Mouse (Mus musculus) embryonic facial prominence, embryonic 13.5 days (tissue): ENCODE measurements at regions not wholly inside any gene's neighbourhood (a gene's known extent, or its start where the extent isn't known, plus 50 kb on each side); places are given as distances from the start of the nearest gene placed in this dataset.
A peak's percentile ranks its signal among the peaks of the same experiment; 100 is the strongest.

Experiments
- ATAC-seq: fragments of 200-750 bp; cut with Nextera tagmentation; 2 replicates; pipeline ENCODE4 v1.8.0; 2017; ENCODE audit warnings: low read depth; ENCODE audit not compliant: insufficient number of reproducible peaks, insufficient read depth, low FRiP score, low TSS enrichment
- H3K27ac ChIP-seq: fragments of 300-500 bp; sonication (generic); 2 replicates; pipeline ENCODE4 v1.5.1; 2015; ENCODE audit warnings: moderate library complexity, mild to moderate bottlenecking, inconsistent platforms
- H3K27me3 ChIP-seq: fragments of 300-500 bp; sonication (generic); 2 replicates; pipeline ENCODE4 v1.6.1; 2015; ENCODE audit warnings: mild to moderate bottlenecking, inconsistent platforms
- H3K36me3 ChIP-seq: fragments of 300-500 bp; sonication (generic); 2 replicates; pipeline ENCODE4 v1.6.1; 2015; ENCODE audit warnings: mild to moderate bottlenecking, inconsistent platforms
- H3K4me1 ChIP-seq: fragments of 300-500 bp; sonication (generic); 2 replicates; pipeline ENCODE4 v1.6.1; 2015; ENCODE audit warnings: inconsistent platforms
- H3K4me2 ChIP-seq: fragments of 300-500 bp; sonication (generic); 2 replicates; pipeline ENCODE4 v1.6.1; 2015; ENCODE audit warnings: moderate library complexity, mild to moderate bottlenecking, inconsistent platforms
- H3K4me3 ChIP-seq: fragments of 300-500 bp; sonication (generic); 2 replicates; pipeline ENCODE4 v1.5.1; 2015; ENCODE audit warnings: mild to moderate bottlenecking, inconsistent platforms
- H3K9ac ChIP-seq: fragments of 300-500 bp; sonication (generic); 2 replicates; pipeline ENCODE4 v1.6.1; 2015; ENCODE audit warnings: mild to moderate bottlenecking, inconsistent platforms
- H3K9me3 ChIP-seq: fragments of 300-500 bp; sonication (generic); 2 replicates; pipeline ENCODE4 v1.6.1; 2016; ENCODE audit warnings: inconsistent platforms
- WGBS: fragments of 180-500 bp; shearing (Covaris S2); methylation state at CpG from one replicate; pipeline ENCODE4 v1.1.7; 2015; ENCODE audit warnings: mixed read lengths; 5-methylcytosine and 5-hydroxymethylcytosine counted together

- Histone ChIP-seq H3K9ac (no peak overlapping the region), H3K27ac (peak overlapping the region; percentile 62), H3K27me3 (no peaks in the 10 kb centered on the region), H3K4me1 (peaks cover 46% of the 10 kb centered on the region), H3K4me3 (no peak overlapping the region), H3K9me3 (no peaks in the 10 kb centered on the region), H3K4me2 (no peak overlapping the region), H3K36me3 (no peaks in the 10 kb centered on the region)
- no peak for ATAC-seq
- 22% methylated on average over 3 of the region's 3 CpGs for WGBS
Measured at GRCm38 (mm10) chr15:93916856-93917255, 321.2 kb upstream of the Prickle1 start.

DNA sequence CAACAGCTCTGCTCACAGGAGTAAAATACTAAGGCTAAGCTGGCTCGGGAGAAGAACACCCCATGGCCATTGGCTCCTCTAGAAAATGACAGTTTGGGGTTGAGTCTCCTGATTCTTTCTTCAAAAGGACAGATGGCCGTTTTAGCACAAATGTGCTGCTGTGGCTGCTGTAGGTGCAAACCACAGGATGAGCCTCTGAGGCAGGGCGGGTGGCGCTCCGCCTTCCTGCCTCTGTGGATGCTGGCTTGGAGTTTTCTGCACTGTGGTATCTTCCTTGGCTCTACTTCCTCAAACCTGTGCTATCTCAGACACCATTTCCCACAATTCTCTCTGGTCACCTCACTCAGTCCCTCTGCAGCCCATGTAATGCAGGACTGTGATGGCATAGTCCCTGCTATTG, 317.8 kb upstream of the Prickle1 start:
- Histone ChIP-seq H3K27me3 (no peaks in the 10 kb centered on the region), H3K4me3 (no peak overlapping the region), H3K4me2 (no peak overlapping the region), H3K9ac (no peak overlapping the region), H3K36me3 (no peaks in the 10 kb centered on the region), H3K9me3 (no peaks in the 10 kb centered on the region), H3K4me1 (peaks cover 39% of the 10 kb centered on the region), H3K27ac (no peak overlapping the region)
- ATAC-seq = no peak
- WGBS = 70% methylated on average over 5 of the region's 5 CpGs

GRCm38 (mm10) chr15:93913041-93913440, 317.4 kb upstream of the Prickle1 start:
- H3K4me2 ChIP-seq = no peak overlapping the region
- H3K27ac ChIP-seq = peak overlapping the region; percentile 44; the same call in 1 of the 2 replicates
- H3K9me3 ChIP-seq = peaks cover 4% of the 10 kb centered on the region; the same call in 1 of the 2 replicates
- H3K36me3 ChIP-seq = no peaks in the 10 kb centered on the region
- ATAC-seq = no peak
- H3K4me3 ChIP-seq = no peak overlapping the region
- H3K9ac ChIP-seq = no peak overlapping the region
- 51% methylated on average over 7 of the region's 7 CpGs for WGBS
- no peaks in the 10 kb centered on the region for H3K27me3 ChIP-seq
- H3K4me1 ChIP-seq = peaks cover 37% of the 10 kb centered on the region

- no peak for ATAC-seq
Measured at GRCm38 (mm10) chr15:93910981-93911431, 315.3 kb upstream of the Prickle1 start.

GRCm38 (mm10) chr15:93910158-93910557, 314.5 kb upstream of the Prickle1 start:
- Histone ChIP-seq H3K27ac (no peak overlapping the region), H3K36me3 (no peaks in the 10 kb centered on the region), H3K27me3 (no peaks in the 10 kb centered on the region), H3K4me3 (no peak overlapping the region), H3K9me3 (peaks cover 4% of the 10 kb centered on the region; the same call in 1 of the 2 replicates), H3K4me1 (peaks cover 20% of the 10 kb centered on the region), H3K9ac (no peak overlapping the region), H3K4me2 (no peak overlapping the region)
- 86% methylated on average over 3 of the region's 3 CpGs for WGBS
- no peak for ATAC-seq

More at GRCm38 (mm10) chr15:93910981-93911431, 315.3 kb upstream of the Prickle1 start:
- Histone ChIP-seq H3K9ac (no peak overlapping the region), H3K4me2 (no peak overlapping the region), H3K4me3 (no peak overlapping the region), H3K27ac (peak overlapping the region; percentile 72), H3K27me3 (no peaks in the 10 kb centered on the region), H3K4me1 (peaks cover 19% of the 10 kb centered on the region), H3K9me3 (peaks cover 4% of the 10 kb centered on the region; the same call in 1 of the 2 replicates), H3K36me3 (no peaks in the 10 kb centered on the region)
- WGBS = 29% methylated on average over 11 of the region's 11 CpGs

DNA sequence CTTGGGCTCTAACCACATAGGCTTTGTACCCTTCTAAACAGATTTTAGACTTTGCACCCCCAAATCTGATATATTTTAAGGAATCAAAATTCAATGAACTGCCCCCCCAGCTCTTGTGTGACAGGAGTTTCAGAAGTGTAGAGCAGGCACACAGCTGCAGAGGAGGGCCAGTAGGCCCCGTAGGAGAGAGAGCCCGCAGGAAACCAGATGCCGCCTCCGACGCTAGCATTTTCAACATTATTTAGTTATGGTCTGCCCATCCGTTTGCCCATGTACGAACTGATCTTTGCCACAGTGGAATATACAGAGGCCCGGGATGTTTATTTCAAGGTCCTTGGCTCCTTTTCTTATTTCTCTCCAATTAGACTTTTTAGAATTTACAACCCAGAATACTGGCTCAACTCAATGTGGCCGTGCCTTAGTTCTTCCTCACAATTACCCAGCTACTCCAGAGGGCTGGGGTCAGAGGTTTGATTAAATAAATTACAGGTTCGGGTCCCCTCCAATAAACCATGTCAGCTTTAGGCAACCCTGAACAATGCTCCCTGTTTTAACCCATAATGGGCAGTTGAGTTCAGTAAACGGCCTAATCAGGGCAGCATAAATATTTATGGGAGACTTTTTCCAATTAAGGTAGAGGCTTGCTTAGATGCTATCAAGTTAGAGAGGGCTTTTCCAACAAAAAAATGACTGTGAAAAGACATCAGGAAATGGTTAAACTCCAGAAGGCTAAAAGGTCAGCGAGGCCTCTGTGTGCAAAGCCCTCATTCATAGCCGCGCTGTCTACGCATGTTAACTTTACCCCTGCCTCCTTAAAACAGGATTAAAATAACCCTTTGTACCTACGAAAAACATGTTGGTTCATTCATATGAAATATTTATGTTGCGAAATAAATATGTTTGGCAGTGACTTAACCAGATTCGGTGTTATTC, 308.2 kb upstream of the Prickle1 start:
- 23% methylated on average over 18 of the region's 18 CpGs for WGBS
- H3K27me3 ChIP-seq = no peaks in the 10 kb centered on the region
- H3K9ac ChIP-seq = no peak overlapping the region
- peak overlapping the region; percentile 29; the same call in 1 of the 2 replicates for H3K27ac ChIP-seq
- H3K9me3 ChIP-seq = peaks cover 4% of the 10 kb centered on the region; the same call in 1 of the 2 replicates
- no peaks in the 10 kb centered on the region for H3K36me3 ChIP-seq
- ATAC-seq = peak; percentile 37; the same call in 1 of the 2 replicates
- no peak overlapping the region for H3K4me2 ChIP-seq
- H3K4me1 ChIP-seq = peaks cover 28% of the 10 kb centered on the region
- H3K4me3 ChIP-seq = no peak overlapping the region

- 93% methylated on average over 8 of the region's 8 CpGs for WGBS
- H3K9ac ChIP-seq = no peak overlapping the region
- H3K9me3 ChIP-seq = no peaks in the 10 kb centered on the region
- H3K36me3 ChIP-seq = no peaks in the 10 kb centered on the region
- ATAC-seq = no peak
- no peaks in the 10 kb centered on the region for H3K27me3 ChIP-seq
- no peaks in the 10 kb centered on the region for H3K4me1 ChIP-seq
- no peak overlapping the region for H3K4me2 ChIP-seq
- no peak overlapping the region for H3K4me3 ChIP-seq
- no peak overlapping the region for H3K27ac ChIP-seq
Measured at GRCm38 (mm10) chr15:93882826-93883225, 287.1 kb upstream of the Prickle1 start.

DNA sequence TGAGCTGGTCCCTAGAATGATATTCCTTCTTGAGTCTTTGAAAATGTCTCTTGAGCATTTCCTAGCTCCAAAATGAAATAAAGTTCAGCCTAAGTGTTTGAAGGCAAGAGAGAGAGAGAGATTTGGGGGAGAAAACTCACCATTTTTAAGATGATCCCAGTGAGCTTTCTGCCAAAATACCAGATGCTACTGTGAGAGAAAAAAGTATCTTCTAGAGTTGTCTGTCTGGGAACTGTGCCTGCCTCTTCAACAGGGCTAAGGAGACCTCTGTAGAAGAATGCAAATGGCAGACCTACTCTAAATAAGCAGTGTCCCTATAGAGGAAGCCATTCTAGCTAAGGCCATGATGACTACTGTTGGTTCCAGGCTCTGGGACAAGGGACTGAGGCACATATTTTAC, 285.6 kb upstream of the Prickle1 start:
- H3K27ac ChIP-seq = no peak overlapping the region
- H3K4me2 ChIP-seq = no peak overlapping the region
- H3K9ac ChIP-seq = no peak overlapping the region
- H3K4me1 ChIP-seq = no peaks in the 10 kb centered on the region; the same call in 1 of the 2 replicates
- H3K9me3 ChIP-seq = no peaks in the 10 kb centered on the region
- H3K36me3 ChIP-seq = no peaks in the 10 kb centered on the region
- no peaks in the 10 kb centered on the region for H3K27me3 ChIP-seq
- H3K4me3 ChIP-seq = no peak overlapping the region
- ATAC-seq = no peak

GRCm38 (mm10) chr15:93880302-93880701, 284.6 kb upstream of the Prickle1 start:
- H3K27me3 ChIP-seq = no peaks in the 10 kb centered on the region
- no peaks in the 10 kb centered on the region for H3K9me3 ChIP-seq
- no peak overlapping the region for H3K27ac ChIP-seq
- 87% methylated on average over 8 of the region's 8 CpGs for WGBS
- H3K4me1 ChIP-seq = no peaks in the 10 kb centered on the region; the same call in 1 of the 2 replicates
- no peak overlapping the region for H3K4me3 ChIP-seq
- H3K9ac ChIP-seq = no peak overlapping the region
- ATAC-seq = no peak
- H3K36me3 ChIP-seq = no peaks in the 10 kb centered on the region
- no peak overlapping the region for H3K4me2 ChIP-seq

DNA sequence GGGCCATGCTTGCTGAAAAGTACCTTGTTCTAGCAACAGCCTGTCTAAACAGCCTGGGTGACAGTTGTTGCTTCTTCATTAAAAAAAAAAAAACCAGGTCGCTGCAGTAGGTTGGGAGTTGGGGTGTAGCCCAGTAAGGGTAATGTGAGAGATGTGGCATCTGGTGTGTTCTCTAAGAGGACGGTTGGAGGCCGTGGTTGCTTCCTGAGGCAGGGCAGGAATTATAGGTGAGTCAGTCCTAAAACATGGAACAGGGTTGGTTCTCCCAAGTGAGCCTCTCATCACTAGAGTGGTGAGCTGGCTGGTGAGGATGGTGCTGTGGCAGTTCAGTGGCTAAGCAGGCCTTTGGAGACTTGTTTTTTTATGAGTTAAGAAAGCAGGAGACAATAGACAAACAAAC, 283.3 kb upstream of the Prickle1 start:
- Histone ChIP-seq H3K27me3 (no peaks in the 10 kb centered on the region), H3K27ac (no peak overlapping the region), H3K4me3 (no peak overlapping the region), H3K9me3 (no peaks in the 10 kb centered on the region), H3K36me3 (no peaks in the 10 kb centered on the region), H3K4me1 (no peaks in the 10 kb centered on the region; the same call in 1 of the 2 replicates), H3K4me2 (no peak overlapping the region), H3K9ac (no peak overlapping the region)
- no peak for ATAC-seq
- WGBS = 65% methylated on average over 3 of the region's 3 CpGs

DNA sequence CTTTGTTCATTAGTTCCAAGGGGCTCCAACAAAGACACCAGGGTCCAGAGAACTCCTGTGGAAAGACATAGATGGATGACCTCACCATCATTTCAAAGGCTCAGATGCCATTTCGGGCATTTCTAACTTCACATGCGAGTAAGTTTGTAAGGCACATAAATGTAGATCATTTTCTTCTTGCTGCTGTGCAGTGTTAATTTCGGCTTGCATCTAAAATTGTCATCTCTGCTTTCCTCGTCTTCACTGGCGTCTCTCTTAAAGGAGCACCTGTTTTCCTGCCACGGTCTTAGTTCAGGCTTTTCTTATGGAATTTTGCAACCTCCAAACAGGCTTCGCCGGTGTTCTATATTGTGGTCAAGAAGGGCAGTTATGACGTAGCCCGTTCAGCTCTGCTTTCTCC, 280.6 kb upstream of the Prickle1 start:
- H3K36me3 ChIP-seq = no peaks in the 10 kb centered on the region
- no peak overlapping the region for H3K4me2 ChIP-seq
- no peaks in the 10 kb centered on the region for H3K27me3 ChIP-seq
- WGBS = 82% methylated on average over 10 of the region's 10 CpGs
- H3K9me3 ChIP-seq = no peaks in the 10 kb centered on the region
- no peak overlapping the region for H3K9ac ChIP-seq
- H3K4me1 ChIP-seq = no peaks in the 10 kb centered on the region; the same call in 1 of the 2 replicates
- no peak overlapping the region for H3K27ac ChIP-seq
- H3K4me3 ChIP-seq = no peak overlapping the region
- ATAC-seq = no peak

DNA sequence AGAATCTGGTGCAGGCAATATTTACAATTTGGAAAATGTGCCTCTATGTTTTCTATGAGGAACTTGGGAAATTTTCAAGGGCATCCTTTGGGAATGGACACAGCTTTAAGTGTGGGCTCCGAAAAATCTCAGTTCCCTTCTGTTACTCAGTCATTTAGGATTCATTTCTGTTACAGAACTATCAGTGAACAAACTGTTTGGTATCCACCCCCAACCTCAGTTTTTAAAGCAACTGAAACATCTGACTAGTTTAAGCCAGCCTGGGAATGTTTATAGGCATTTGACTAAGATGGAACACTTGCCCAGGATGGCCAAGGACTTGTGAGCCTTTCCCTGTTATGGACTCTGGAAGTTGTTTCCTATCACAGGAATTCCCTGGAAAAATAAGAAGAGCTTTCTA, 280.0 kb upstream of the Prickle1 start:
- ATAC-seq = no peak
- 98% methylated on average over 1 of the region's 1 CpGs for WGBS
- H3K27ac ChIP-seq = no peak overlapping the region
- H3K9ac ChIP-seq = no peak overlapping the region
- no peak overlapping the region for H3K4me2 ChIP-seq
- no peaks in the 10 kb centered on the region for H3K27me3 ChIP-seq
- H3K4me3 ChIP-seq = no peak overlapping the region
- no peaks in the 10 kb centered on the region; the same call in 1 of the 2 replicates for H3K4me1 ChIP-seq
- no peaks in the 10 kb centered on the region for H3K36me3 ChIP-seq
- H3K9me3 ChIP-seq = no peaks in the 10 kb centered on the region
